Mouse (Mus musculus) liver, postnatal 0 days (tissue): ENCODE results near the gene Sec61a1. TPM values are rescaled to one million over a fixed set of nuclear protein-coding genes. Genes with fewer than 3 reads are reported as not detected.
A peak's percentile ranks its signal among the peaks of the same experiment; 100 is the strongest.

Source experiments
- ATAC-seq: fragments of 200-750 bp; cut with Nextera tagmentation; 2 replicates; pipeline ENCODE4 v1.8.0; 2017; ENCODE audit warnings: mild to moderate bottlenecking, moderate library complexity
- DNase-seq: peaks from one replicate; pipeline ENCODE4 v3.0.0-alpha.2; 2016
- H3K27ac ChIP-seq: fragments of 300-500 bp; sonication (generic); 2 replicates; pipeline ENCODE4 v1.5.1; 2014; ENCODE audit warnings: antibody characterized with exemption, moderate library complexity, mild to moderate bottlenecking, low read depth
- H3K27me3 ChIP-seq: fragments of 300-500 bp; sonication (generic); 2 replicates; pipeline ENCODE4 v1.6.1; 2014; ENCODE audit warnings: low read length, control low read depth, mixed read lengths; ENCODE audit not compliant: insufficient read depth
- H3K36me3 ChIP-seq: fragments of 300-500 bp; sonication (generic); replicated peaks from 2 replicates; pipeline ENCODE4 v1.6.1; 2014; ENCODE audit warnings: mild to moderate bottlenecking, control low read depth, low read length, moderate library complexity, mixed read lengths; ENCODE audit not compliant: insufficient read depth
- H3K4me1 ChIP-seq: fragments of 300-500 bp; sonication (generic); 2 replicates; pipeline ENCODE4 v1.6.1; 2014; ENCODE audit warnings: antibody characterized with exemption, mild to moderate bottlenecking, control low read depth; ENCODE audit not compliant: insufficient read depth
- H3K4me2 ChIP-seq: fragments of 300-500 bp; sonication (generic); 2 replicates; pipeline ENCODE4 v1.6.1; 2014; ENCODE audit warnings: low read depth, mild to moderate bottlenecking, low read length, moderate library complexity, mixed read lengths
- H3K4me3 ChIP-seq: fragments of 300-500 bp; sonication (generic); 2 replicates; pipeline ENCODE4 v1.5.1; 2014; ENCODE audit warnings: low read depth, low read length
- H3K9ac ChIP-seq: fragments of 300-500 bp; sonication (generic); replicated peaks from 2 replicates; pipeline ENCODE4 v1.6.1; 2014; ENCODE audit warnings: mild to moderate bottlenecking, moderate library complexity
- H3K9me3 ChIP-seq: fragments of 300-500 bp; sonication (generic); 2 replicates; pipeline ENCODE4 v1.6.1; 2016; ENCODE audit warnings: mild to moderate bottlenecking, control low read depth, low read length, mixed read lengths
- CTCF ChIP-seq: sonication (generic); IDR thresholded peaks from 2 replicates; pipeline ENCODE4 v1.5.1; 2016; ENCODE audit warnings: antibody characterized with exemption, low read depth
- EP300 ChIP-seq: IDR thresholded peaks from 2 replicates; pipeline ENCODE4 v1.6.1; 2016; ENCODE audit warnings: antibody characterized with exemption, low read depth, mild to moderate bottlenecking
- WGBS: fragments of 180-500 bp; shearing (Covaris S2); extraction: QIAGEN DNeasy Blood & Tissue Kit; methylation state at CpG from one replicate; pipeline ENCODE4 v1.1.7; 2014; ENCODE audit not compliant: insufficient replicate concordance; 5-methylcytosine and 5-hydroxymethylcytosine counted together
- polyA plus RNA-seq: library from polyadenylated mRNA; unstranded; fragments of >200 nt; fragmentation: Nextera tagmentation; extraction: Ambion mirVana; gene quantifications from 2 replicates; pipeline ENCODE4 v1.2.1, GENCODE M21; 2015

Sec61a1 gene
- polyA plus RNA-seq, 1 experiment from 2014 or later: 84.0 TPM

GRCm38 (mm10) chr6:88503044-88503443 is 15.7 kb downstream of the Sec61a1 start:
- H3K36me3 ChIP-seq: peaks cover 49% of the 10 kb centered on the region
- H3K9ac ChIP-seq: peak overlapping the region; percentile 45
- H3K4me1 ChIP-seq: peaks cover 48% of the 10 kb centered on the region
- DNase-seq (peak; percentile 68), ATAC-seq (peak; percentile 89)
- H3K9me3 ChIP-seq: no peaks in the 10 kb centered on the region
- H3K27me3 ChIP-seq: no peaks in the 10 kb centered on the region
- H3K27ac ChIP-seq: peak overlapping the region; percentile 78
- H3K4me3 ChIP-seq: no peak overlapping the region
- TF ChIP-seq CTCF (peak; percentile 47; the same call in 1 of the 2 replicates), EP300 (peak; percentile 49; the same call in 1 of the 2 replicates)
- 0 out of 2 replicates have a peak overlapping the region, but pooled peaks have one; percentile 46 for H3K4me2 ChIP-seq
- WGBS: 72% methylated on average over 4 of the region's 4 CpGs

DNA sequence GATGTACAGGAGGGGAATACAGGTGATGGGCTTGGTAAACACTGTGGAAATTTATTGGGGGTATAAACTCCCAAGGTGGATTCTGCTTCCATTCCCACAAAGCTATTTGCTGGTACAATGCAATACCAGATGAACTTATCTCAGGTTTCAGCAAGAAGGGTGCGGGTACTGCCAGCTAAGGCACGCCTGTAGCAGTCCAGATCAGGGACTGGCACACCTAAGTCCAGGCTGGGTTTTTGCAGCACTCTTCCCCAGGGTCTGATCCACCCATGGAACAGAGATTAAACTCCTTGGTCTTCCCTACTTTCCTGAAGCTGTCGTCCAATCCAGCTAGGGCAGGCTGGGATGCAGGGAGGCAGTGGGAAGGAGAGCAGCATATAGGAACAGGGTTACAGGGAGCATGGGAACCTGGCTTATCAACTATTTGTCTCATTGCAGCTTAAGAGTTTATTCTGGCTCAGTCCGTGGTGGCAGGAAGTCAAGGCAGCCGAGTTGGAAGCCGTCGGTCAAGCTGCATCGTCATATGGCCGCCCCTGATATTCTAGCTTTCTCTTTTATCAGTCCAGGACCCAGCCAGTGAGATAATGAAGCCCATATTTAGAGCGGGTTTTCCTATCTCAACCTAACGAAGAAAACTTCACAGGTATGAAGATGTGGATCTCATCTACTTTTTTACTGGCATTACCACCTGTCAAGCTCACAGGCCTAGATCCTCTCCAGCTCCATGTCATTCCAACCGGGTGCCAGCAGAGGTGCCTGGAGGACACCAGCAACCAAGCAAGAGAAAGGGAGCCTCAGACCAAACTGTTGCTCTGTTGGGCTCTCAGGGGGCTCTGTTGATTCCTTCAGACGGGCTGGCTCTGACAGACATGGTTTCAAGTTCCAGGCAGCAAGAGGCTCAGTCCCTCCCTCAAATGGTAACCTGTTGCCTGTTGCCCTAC is 16.4 kb downstream of the Sec61a1 start:
- peak overlapping the region; percentile 46 for H3K4me2 ChIP-seq
- H3K9me3 ChIP-seq: no peaks in the 10 kb centered on the region
- peak overlapping the region; percentile 78 for H3K27ac ChIP-seq
- H3K27me3 ChIP-seq: no peaks in the 10 kb centered on the region
- peak; percentile 16; the same call in 1 of the 2 replicates for ATAC-seq
- H3K4me3 ChIP-seq: no peak overlapping the region
- peaks cover 43% of the 10 kb centered on the region for H3K36me3 ChIP-seq
- WGBS: 38% methylated on average over 13 of the region's 13 CpGs
- peak; percentile 75 for TF ChIP-seq EP300
- peak; percentile 12; the same call in 1 of the 2 replicates for TF ChIP-seq CTCF
- H3K4me1 ChIP-seq: peaks cover 48% of the 10 kb centered on the region
- DNase-seq: no peak
- peak overlapping the region; percentile 45 for H3K9ac ChIP-seq

DNA sequence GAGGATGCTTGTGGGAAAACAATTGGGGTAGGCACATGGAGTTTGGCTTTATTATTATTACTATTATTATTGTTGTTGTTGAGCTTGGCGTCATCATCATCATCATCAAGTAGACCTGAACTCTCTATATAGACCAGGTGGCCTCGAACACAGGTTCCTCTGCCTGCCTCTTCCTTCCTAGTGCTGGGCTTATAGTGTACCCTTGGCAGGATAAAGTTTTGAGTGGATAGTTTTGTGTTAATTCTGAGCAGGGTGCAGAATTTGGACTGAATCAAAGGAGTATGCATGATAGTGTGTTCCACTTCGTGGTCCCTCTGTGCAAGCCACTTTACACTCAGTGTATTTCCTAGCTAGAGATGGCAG is 18.3 kb downstream of the Sec61a1 start:
- Histone ChIP-seq H3K9me3 (no peaks in the 10 kb centered on the region), H3K27ac (0 out of 2 replicates have a peak overlapping the region, but pooled peaks have one; percentile 78), H3K4me1 (peaks cover 48% of the 10 kb centered on the region), H3K4me3 (peak overlapping the region; percentile 64), H3K27me3 (no peaks in the 10 kb centered on the region), H3K36me3 (peaks cover 29% of the 10 kb centered on the region), H3K9ac (peak overlapping the region; percentile 65), H3K4me2 (peak overlapping the region; percentile 99)
- ATAC-seq (no peak), DNase-seq (no peak)
- 3% methylated on average over 3 of the region's 3 CpGs for WGBS
- TF ChIP-seq EP300: no peak
- no peak for TF ChIP-seq CTCF

DNA sequence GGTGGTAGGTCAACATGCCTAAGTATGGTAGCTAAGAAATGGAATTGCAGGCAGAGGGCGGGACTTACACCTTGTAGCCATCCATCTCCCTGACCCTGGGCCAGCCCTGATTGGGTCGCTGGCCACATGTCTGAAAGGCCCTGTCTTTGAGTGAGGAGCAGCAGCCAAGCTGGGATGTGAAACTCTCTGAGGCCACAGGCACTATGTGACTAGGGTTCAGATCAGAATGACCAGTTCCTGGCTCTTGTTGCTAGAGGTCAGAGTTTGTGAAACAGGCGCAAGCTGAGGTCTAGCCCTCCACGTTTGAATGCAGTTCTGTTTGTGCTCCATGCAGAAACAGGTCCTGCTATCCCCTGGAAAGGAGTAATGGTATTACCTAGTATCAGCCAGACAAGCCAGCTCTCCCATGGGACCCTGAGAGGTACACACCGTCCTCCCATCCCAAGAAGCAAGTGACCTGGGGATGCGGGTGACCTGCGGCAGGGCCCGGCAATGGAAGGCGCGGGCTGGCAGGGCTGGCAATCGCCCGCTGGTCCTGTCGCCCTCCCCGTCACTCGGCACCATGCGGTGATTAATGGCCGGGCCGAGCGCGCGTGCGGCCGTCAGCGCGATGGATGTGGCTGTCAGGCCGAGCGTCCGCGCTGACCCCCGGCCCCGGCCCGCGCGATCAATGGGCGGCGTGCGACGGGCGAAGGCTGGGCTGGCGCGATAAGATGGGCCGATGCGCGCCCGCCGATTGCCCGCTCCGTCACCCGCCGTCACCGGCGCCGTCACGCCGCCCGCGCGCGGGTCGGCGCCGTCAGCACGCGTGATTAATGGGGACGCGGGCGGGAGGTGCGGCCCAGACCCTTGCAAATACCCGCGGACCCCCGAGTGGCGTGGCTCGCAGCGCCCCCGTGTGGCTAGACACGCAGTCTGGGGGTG is 19.0 kb downstream of the Sec61a1 start:
- Histone ChIP-seq H3K27ac (peak overlapping the region; percentile 60; the same call in 1 of the 2 replicates), H3K9ac (peak overlapping the region; percentile 65), H3K4me1 (peaks cover 48% of the 10 kb centered on the region), H3K9me3 (no peaks in the 10 kb centered on the region), H3K4me2 (peak overlapping the region; percentile 99), H3K4me3 (peak overlapping the region; percentile 64), H3K36me3 (peaks cover 23% of the 10 kb centered on the region), H3K27me3 (no peaks in the 10 kb centered on the region)
- peak; percentile 66 for DNase-seq
- WGBS: 4% methylated on average over 72 of the region's 76 CpGs
- TF ChIP-seq EP300: no peak
- peak; percentile 73 for TF ChIP-seq CTCF
- peak; percentile 31 for ATAC-seq

GRCm38 (mm10) chr6:88493712-88494111 is 25.0 kb downstream of the Sec61a1 start:
- TF ChIP-seq EP300: no peak
- no peak for TF ChIP-seq CTCF
- H3K4me1 ChIP-seq: no peaks in the 10 kb centered on the region
- ATAC-seq (no peak), DNase-seq (no peak)
- no peaks in the 10 kb centered on the region for H3K27me3 ChIP-seq
- peaks cover 22% of the 10 kb centered on the region; the same call in 1 of the 2 replicates for H3K36me3 ChIP-seq
- no peak overlapping the region for H3K4me2 ChIP-seq
- no peaks in the 10 kb centered on the region for H3K9me3 ChIP-seq
- H3K9ac ChIP-seq: no peak overlapping the region
- WGBS: 82% methylated on average over 6 of the region's 6 CpGs
- no peak overlapping the region for H3K27ac ChIP-seq
- H3K4me3 ChIP-seq: no peak overlapping the region
